Mouse (Mus musculus) gastrocnemius, adult 18-20 months (tissue): ENCODE measurements at regions not wholly inside any gene's neighbourhood (a gene's known extent, or its start where the extent isn't known, plus 50 kb on each side); places are given as distances from the start of the nearest gene placed in this dataset.
"Not testable (repeated sequence)": the region's sequence is repeated elsewhere in the genome, so short reads cannot be mapped to it uniquely, and the experiment has no call there.

Source experiments
- DNase-seq: peaks from one replicate; pipeline ENCODE4 v3.0.0; 2021; ENCODE audit warnings: low spot score

DNA sequence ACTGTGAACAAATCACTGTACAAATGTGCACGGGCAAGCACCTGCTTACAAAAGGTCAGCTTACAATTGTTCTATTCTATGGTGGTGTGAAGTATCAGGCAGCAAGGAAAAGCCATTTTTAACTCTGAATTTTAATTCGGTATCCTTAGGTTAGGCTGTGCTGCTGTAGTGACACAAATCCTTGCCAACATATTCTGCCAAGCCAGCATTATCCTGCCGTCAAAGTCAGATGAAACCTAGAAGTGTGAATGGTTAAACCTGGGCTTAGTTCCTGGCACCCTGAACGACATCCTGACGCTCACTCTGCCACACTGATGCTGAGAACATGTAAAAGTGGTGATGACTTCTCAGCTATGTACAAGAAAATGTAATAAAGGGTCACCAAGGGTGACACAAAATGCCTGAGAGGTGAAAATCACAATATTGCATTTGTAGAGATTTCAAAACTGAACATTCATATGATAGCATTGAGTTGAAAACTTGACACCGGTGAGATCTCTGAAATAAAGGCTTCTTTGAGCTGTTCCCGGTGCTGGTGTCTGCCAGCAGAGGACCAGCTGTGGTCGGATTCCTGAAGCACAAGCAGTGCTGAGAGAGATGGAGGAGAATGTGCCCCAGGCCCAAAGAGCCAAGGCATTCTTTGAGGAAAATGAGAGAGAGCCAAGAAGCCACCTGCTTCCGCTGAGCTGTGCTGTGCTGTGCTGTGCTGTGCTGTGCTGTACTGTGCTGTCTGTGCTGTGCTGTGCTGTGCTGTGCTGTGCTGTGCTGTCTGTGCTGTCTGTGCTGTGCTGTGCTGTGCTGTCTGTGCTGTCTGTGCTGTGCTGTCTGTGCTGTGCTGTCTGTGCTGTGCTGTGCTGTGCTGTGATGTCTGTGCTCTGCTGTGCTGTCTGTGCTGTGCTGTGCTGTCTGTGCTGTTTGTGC, 195.9 kb downstream of the Tcp10c start:
- DNase-seq = no peak

DNA sequence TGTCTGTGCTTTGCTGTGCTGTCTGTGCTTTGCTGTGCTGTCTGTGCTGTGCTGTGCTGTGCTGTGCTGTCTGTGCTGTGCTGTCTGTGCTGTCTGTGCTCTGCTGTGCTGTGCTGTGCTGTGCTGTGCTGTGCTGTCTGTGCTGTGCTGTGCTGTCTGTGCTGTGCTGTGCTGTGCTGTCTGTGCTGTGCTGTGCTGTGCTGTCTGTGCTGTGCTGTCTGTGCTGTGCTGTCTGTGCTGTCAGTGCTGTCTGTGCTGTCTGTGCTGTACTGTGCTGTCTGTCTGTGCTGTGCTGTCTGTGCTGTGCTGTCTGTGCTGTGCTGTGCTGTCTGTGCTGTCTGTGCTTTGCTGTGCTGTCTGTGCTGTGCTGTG, 196.5 kb downstream of the Tcp10c start:
- not testable (repeated sequence) for DNase-seq

DNA sequence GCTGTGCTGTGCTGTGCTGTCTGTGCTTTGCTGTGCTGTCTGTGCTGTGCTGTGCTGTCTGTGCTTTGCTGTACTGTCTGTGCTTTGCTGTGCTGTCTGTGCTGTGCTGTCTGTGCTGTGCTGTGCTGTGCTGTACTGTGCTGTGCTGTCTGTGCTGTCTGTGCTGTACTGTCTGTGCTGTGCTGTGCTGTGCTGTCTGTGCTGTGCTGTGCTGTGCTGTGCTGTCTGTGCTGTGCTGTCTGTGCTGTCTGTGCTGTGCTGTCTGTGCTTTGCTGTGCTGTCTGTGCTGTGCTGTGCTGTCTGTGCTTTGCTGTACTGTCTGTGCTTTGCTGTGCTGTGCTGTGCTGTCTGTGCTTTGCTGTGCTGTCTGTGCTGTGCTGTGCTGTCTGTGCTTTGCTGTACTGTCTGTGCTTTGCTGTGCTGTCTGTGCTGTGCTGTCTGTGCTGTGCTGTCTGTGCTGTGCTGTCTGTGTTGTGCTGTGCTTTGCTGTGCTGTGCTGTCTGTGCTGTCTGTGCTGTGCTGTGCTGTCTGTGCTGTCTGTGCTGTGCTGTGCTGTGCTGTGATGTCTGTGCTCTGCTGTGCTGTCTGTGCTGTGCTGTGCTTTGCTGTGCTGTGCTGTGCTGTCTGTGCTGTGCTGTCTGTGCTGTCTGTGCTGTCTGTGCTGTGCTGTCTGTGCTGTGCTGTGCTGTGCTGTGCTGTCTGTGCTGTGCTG, 197.5 kb downstream of the Tcp10c start:
- DNase-seq = not testable (repeated sequence)

DNA sequence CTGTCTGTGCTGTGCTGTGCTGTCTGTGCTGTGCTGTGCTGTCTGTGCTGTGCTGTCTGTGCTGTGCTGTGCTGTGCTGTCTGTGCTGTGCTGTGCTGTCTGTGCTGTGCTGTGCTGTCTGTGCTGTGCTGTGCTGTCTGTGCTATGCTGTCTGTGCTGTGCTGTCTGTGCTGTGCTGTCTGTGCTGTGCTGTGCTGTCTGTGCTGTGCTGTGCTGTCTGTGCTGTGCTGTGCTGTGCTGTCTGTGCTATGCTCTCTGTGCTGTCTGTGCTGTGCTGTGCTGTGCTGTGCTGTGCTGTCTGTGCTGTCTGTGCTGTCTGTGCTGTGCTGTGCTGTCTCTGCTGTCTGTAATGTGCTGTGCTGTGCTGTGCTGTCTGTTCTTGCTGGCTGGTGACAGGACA, 198.5 kb downstream of the Tcp10c start:
- DNase-seq = not testable (repeated sequence)

DNA sequence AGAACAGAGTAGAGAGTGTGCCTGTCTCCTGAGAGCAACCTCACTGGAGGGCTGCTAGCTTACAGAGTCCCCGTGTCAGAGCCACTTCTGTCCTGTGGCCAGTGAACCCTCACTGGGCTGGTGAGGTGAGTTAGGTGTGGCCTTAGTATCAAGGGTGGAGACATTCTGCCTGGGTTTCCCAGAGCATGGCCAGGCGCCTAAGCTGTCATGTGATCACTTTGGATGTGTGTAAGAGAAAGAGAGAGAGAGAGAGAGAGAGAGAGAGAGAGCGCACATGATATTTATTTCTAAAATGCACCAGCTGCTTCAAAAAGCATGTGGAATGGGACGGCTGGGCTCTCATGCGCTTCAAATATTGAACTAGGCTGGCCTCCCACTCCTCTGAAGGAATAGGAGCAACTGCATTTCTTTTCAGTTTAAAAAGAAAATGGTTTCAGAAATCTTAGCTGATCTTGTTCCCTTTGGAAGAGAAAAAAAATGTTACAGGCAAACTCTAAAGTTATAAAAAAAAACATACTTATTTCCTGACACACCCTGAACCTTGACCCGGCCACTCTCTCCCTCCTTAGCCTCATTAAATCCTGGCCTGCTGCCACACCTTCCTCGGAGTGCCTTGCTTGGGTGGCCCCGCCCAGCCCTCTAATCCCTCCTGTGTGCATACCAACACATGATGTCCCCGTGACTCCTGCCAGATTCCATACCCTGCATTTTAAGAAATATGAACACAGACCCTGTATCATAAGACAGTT, 201.1 kb downstream of the Tcp10c start:
- peak; percentile 56 for DNase-seq

DNA sequence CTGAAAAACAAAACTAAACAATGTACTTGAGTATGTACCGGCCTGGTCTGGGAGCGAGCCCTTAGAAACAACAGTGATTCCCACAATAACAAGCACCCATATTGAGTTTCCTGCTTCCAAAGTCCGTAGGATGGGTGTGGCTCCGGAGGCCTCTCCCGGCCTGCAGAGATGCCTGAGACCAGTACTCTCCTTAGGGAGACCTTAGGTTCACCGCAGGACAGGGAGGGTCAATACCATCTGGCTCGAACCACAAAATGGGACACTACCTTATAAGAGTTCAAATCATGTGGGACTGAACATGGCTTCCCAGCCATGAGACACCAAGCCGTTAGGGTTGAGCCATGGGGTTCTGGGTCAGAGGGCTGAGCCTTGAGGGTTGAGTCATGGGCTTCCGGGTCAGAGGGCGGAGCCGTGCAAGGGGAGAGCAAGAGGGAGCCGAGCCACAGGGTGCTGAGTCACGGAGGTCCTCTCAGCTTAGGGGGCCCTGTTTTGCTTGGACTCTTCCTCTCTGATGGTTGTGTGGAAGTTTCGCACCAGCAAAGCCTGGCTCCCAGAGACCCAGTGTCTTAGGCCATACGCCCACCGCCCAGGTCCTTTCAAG, 201.8 kb downstream of the Tcp10c start:
- DNase-seq = not testable (repeated sequence)

DNA sequence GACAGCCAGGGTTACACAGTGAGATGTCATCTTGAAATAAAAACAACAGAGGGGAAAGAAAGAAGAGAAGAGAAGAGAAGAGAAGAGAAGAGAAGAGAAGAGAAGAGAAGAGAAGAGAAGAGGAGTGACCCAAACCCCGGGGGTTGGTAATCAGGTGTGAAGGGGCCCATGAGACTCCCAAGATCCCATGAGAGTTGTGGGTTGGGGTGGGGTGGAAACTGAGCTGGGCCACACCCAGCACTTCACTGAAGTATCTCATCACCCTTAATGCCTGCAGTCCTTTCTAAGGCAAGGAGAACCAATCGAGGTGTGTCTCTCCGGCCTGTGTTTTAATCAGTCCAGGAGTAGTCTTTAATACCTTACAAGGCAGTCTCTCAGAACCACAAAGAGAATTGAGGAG, 201.5 kb upstream of the Afdn start:
- no peak for DNase-seq

DNA sequence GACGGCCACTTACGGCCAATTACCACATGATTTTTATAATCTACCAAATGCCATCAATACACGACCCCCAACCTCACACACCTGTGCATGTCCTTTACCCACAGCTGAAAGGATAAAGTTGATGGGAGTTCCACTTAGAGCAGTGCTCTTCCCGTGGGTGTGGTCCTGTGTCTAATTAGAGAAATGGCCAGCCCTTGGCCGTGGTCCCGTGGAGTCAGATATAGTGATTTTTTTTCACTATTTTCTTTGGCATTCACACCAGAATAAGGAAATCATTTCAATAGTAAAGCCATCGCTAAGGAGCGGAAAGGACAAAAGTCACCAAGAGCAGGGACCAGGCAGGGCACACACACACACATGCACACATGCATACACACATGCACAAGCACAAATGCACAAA, 199.0 kb upstream of the Afdn start:
- no peak for DNase-seq

DNA sequence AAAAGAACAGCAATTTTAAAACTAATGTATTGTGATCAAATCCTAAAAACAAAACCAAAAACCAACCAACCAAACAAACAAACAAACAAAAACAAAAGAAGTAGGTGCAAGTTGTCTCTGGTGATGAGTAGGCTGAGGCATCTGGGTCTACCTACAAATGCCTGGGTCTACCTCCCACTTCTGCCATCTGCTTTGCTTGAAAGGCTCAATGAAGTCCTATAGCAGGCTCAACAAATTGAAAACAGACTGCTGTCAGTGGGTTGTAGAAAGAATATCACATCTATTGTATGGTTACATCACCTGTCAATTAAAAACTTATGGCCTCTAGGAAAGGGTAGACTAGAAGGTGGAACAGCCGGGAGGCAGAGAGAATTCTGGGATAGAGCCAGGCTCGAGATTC, 197.4 kb upstream of the Afdn start:
- no peak for DNase-seq

DNA sequence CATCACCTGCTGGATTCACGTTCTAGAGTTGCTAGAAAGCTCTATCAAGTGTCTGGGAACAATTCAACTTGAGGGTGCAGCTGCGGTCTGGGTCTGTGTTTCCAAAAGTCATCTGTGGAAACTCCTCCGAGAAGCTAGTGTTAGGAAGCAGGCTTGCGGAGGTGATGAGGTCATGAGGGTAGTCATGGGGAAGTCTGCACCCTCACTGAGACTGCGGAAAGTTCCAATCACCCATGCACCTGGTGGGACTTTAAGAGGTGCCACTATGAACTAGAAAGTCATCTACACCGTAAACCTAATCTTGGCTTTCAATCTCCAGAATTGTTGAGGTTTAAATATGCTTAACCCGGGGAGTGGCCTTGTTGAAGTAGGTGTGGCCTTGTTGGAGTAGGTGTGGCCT, 195.5 kb upstream of the Afdn start:
- DNase-seq = no peak

DNA sequence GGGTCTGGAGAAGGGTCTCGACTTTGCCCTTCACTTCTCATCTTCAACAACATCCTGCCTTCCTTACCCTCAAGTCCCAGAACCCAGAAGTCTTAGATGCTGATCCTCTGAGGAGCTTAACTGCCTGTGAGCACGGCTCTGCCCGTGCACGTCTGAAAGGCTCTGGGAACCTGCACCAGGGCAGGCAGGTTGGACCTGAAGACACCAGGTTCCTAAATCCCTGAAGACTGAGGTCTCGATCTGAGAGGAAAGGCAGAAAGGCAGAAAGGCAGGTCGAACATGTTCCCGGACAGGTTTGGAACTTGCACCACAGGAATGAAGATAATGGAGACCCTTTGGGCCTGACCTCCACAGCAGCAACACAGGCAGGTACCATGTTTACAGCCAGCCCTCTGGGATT, 193.7 kb upstream of the Afdn start:
- no peak for DNase-seq

DNA sequence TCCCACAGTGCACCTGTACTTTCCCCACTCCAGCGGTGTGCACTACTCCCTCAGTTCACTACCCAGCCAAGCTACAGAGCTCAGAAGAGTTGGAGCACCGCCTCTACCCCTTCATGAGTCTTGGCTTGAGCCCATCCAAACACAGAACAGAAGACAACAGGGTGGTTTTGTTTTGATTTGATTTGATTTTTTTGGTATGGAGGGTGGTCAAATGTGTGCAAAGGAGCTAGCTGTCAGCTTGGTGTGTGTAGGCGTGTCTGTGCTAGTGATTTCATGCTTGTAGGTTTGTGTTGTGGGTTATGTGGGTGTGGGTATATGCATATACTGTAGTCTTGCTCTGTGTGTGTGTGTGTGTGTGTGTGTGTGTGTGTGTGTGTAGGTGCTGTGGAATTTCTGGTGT, 193.2 kb upstream of the Afdn start:
- DNase-seq = no peak

DNA sequence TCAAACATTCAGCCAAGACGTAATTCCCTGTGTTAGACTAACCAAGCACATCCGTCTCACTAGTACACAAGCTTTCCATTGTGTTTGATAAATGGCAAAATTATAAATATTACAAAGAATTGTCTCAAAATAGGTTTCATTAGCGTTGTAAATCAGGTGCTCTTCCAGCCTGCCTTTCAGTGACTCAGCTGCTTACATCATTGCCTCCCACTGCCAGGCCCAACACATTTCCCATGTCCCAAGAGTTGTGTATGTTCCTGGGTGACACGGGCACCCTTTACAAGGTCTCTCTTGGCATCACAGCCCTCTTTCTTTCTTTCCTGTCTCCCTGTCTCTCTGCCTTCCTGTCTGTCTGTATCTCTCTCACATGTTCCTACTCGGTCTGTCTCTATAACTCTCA, 189.5 kb upstream of the Afdn start:
- DNase-seq = no peak

DNA sequence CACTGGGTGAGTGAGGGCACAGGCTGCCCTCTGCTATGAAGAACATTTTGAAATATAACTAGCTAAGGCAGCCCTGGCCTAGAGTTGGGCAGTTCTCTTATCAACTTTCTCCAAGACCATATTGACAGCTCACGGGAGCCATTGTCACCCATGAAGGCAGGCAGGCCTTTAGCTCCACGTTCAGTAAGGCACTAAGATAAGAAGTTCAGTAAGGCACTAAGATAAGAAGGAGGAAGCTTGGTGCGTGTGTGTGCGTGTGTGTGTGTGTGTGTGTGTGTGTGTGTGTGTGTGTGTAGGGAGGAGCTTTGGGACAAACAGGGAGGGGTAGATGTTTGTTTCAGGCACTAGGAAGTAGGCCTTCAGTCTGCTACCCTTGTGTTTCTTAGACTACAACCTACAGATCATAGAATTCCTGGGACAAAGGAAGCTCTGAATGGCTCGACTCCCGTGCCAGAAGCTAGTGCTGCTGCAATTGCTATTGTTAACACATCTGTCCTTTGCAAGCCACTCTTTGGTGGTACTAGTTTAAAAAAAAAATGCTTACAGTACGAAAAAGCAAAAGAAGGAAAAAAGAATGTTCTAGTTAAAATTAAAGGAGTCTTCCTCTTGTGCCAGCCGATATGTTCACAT, 188.0 kb upstream of the Afdn start:
- no peak for DNase-seq

DNA sequence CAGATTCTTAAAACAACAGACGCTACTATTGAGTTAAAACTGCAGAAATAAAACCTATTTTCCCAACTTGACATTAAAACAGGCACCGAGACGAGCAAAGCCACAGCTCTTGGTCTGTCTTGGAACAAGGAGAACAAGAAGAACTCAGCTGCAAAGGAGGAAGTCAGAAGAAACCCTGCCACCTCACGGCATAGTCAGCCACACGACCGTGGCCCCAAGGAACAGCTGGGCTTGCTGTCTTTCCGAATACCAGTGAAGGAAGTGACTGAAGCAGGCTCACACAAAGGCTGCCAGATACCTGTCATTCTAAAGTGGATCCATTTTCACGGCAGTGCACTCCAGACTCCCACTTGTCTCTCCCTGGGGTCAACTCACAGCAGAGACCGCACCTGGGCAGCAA, 187.3 kb upstream of the Afdn start:
- DNase-seq = no peak

DNA sequence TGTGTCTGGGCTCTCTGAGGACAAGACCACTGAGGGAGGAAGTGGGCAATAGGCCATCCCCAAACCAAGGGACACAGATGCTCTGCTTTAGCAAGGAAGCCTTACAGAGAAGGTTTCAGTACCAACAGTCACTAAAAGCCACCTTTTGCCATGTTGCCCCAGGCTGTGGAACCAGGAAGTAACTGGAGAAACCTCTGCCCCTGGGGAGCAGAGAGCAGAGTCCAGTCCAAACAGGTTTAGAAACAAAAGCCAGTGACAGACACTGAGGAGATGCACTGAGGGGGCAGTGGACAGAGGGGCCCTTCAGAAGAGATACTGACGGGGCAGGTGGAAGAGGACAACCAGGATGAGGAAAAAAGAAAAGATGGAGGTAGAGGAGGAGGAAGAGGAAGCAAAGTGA, 186.2 kb upstream of the Afdn start:
- no peak for DNase-seq

DNA sequence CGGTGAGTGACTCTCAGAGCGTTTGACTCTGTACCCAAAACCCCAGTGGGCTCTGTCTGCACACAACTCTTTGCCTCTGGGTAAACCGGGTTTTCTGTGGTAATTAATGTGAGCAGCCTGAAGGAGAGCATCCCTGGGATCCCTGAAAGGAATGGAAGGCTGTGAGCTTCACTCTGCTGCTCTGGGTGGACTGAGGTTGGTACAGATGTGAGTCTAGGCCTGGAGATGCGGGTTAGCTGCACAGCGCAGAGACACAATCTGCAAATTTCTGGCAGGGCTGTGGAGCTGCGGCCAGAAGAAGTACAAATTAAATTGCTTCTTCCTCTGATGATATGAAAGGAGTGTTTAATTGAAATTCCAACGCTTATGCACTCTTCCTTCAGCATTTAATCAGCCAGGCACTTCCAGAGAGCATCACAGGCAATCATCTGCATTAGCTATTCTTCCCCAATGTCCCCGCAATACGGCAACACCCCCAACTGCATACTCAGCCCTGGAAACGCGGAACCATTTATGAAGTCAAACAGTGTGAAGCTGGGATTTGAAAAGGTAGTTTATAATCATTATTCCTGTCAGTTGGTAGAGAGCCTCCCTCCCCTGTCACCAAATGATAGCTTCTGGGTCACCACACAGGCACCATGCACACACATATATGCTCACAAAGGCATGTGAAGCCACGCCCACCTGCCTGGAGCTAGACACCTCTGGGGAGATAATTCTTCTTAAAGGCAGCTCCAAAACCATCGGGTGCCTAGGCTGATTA, 185.5 kb upstream of the Afdn start:
- no peak for DNase-seq

DNA sequence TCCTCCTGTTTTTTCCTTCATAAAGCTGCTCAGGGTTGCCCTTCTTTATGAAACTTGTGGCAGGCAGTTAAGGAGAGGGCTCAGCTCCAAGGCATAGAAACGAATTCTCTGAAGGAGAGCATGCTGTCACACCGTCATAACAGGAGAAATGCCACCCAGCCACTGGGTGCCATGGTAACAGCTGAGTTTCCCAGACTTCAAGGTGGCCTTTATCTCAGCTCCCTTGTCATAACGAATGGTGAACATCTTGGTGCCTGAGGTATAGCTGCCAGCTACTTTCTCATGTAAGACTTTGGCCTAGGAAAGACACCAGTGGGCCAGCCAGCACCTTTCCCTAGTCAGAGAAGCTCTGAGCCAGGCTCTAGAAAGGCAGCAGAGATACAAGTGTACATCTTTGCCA, 182.5 kb upstream of the Afdn start:
- DNase-seq = no peak

DNA sequence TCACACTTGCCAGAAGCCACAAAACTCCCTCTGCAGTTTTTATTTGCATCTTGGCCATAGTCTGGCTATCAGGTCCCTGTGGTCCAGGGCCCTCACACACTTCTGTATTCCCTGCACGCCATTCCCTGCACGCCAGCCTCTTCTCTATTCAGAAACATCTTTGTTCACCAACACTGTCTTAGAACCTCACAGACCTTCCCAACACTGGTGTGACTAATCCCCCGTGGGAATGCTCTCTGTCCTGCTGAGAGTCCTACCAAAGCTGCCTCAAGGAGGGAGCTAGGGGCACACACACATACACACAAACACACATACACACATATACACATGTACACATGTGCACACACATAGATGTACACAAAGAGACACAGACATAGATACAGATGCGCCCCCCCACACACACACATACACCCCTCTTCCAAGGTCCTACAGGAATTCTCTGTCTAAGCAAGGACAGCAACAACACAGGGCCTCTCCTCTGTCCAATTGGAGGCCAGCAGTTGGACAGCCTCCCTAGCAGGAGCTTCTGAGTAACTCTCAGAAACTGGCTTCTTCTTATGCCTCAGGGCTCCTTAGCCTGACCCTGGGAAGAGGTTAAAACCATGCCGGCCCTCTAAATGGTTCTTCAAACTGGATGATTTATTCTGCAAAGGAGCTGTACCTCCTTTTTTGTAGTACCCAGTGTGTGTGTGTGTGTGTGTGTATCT, 179.0 kb upstream of the Afdn start:
- no peak for DNase-seq

DNA sequence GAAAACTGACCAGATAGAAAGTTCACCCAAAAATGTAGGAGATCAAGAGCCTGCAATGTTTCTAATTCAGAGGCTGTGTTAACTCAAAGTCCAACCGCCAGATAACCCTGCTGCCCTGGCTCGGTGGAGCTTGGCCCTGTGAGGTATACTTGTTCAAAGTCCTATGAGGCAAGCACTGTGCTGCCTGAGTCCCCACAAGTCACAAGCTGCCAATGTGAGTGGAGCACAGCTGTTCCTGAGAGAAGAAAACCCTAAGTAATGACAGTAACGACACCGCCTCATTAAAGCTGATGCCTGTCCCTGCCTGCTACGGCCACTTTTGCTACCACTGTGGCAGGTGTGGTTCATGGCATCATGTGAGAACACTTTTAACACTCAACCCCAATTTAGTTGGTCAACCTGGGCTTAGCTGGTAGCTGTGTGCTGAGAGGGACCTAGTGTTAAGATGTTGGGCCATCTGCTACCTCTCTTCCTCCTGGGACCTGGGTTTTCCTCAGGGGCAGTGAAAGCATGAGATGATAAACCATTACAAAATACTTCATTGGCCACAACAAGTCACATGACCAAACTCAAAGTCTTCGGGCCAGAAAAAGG, 178.2 kb upstream of the Afdn start:
- no peak for DNase-seq
